Mouse (Mus musculus): Measurements from ENCODE around the gene Gm20388.

Gm20388 gene

GRCm38 (mm10) chr8:123651390-123652098 lies 3740.9 kb downstream of the Gm20388 start:
- peak; percentile 42 for DNase-seq (ENCODE audit: low read depth)

GRCm38 (mm10) chr8:123652641-123653040 lies 3742.0 kb downstream of the Gm20388 start:
- peak; percentile 65 for DNase-seq (ENCODE audit: low read depth)

GRCm38 (mm10) chr8:123653308-123653993 lies 3742.8 kb downstream of the Gm20388 start, which contains the start of gene Rhou:
Gene Rhou, plus strand, starts transcription at chr8:123653929.
- peak; percentile 96 for DNase-seq (ENCODE audit: low read depth)

- peak; percentile 77 for DNase-seq (ENCODE audit: low read depth)
Measured at GRCm38 (mm10) chr8:123653994-123654569, 3743.4 kb downstream of the Gm20388 start.

GRCm38 (mm10) chr8:123654763-123655162 lies 3744.1 kb downstream of the Gm20388 start:
- DNase-seq (ENCODE audit: low read depth), result no peak

- peak; percentile 46 for DNase-seq (ENCODE audit: low read depth)
Measured at GRCm38 (mm10) chr8:123655351-123655779, 3744.7 kb downstream of the Gm20388 start.

- DNase-seq (ENCODE audit: low read depth), result no peak
Measured at GRCm38 (mm10) chr8:123657826-123658225, 3747.2 kb downstream of the Gm20388 start.

- DNase-seq (ENCODE audit: low read depth), result no peak
Measured at GRCm38 (mm10) chr8:123659469-123660057, 3748.9 kb downstream of the Gm20388 start.

- no peak for DNase-seq (ENCODE audit: low read depth)
Measured at GRCm38 (mm10) chr8:123661515-123661914, 3750.9 kb downstream of the Gm20388 start.

- DNase-seq (ENCODE audit: low read depth), result no peak
Measured at GRCm38 (mm10) chr8:123665580-123665979, 3754.9 kb downstream of the Gm20388 start.

GRCm38 (mm10) chr8:123666832-123667231 lies 3756.2 kb downstream of the Gm20388 start:
- DNase-seq (ENCODE audit: low read depth), result no peak

GRCm38 (mm10) chr8:123668681-123669080 lies 3758.0 kb downstream of the Gm20388 start:
- peak; percentile 69 for DNase-seq (ENCODE audit: low read depth)

- peak; percentile 29 for DNase-seq (ENCODE audit: low read depth)
Measured at GRCm38 (mm10) chr8:123670766-123671165, 3760.1 kb downstream of the Gm20388 start.

- no peak for DNase-seq (ENCODE audit: low read depth)
Measured at GRCm38 (mm10) chr8:123671454-123671853, 3760.8 kb downstream of the Gm20388 start.

GRCm38 (mm10) chr8:123672648-123673047 lies 3762.0 kb downstream of the Gm20388 start:
- no peak for DNase-seq (ENCODE audit: low read depth)

- DNase-seq (ENCODE audit: low read depth), result no peak
Measured at GRCm38 (mm10) chr8:123675611-123676010, 3765.0 kb downstream of the Gm20388 start.

GRCm38 (mm10) chr8:123678390-123678789 lies 3767.7 kb downstream of the Gm20388 start:
- DNase-seq (ENCODE audit: low read depth), result no peak

GRCm38 (mm10) chr8:123682073-123682761 lies 3771.6 kb downstream of the Gm20388 start:
- peak; percentile 36 for DNase-seq (ENCODE audit: low read depth)

GRCm38 (mm10) chr8:123683321-123683720 lies 3772.7 kb downstream of the Gm20388 start:
- no peak for DNase-seq (ENCODE audit: low read depth)

- no peak for DNase-seq (ENCODE audit: low read depth)
Measured at GRCm38 (mm10) chr8:123684806-123685205, 3774.2 kb downstream of the Gm20388 start.

- DNase-seq (ENCODE audit: low read depth), result no peak
Measured at GRCm38 (mm10) chr8:123685477-123685876, 3774.8 kb downstream of the Gm20388 start.

GRCm38 (mm10) chr8:123687826-123688225 lies 3777.2 kb downstream of the Gm20388 start:
- DNase-seq (ENCODE audit: low read depth), result no peak

Measured in NIH3T3 (cell line).